Mouse (Mus musculus): ENCODE data around the gene Babam2.

- TF ChIP-seq EP300 (IDR thresholded peaks at IDR 0.05; ENCODE audit: low read depth), result no peak
- no peak for TF ChIP-seq CTCF (IDR thresholded peaks at IDR 0.05; ENCODE audit: low read depth)
Observed at GRCm38 (mm10) chr5:31902891-31903290, 205.4 kb downstream of the Babam2 start.
